Mouse (Mus musculus): ENCODE results near the gene Lcmt2. TPM values are rescaled to one million over a fixed set of nuclear protein-coding genes. Genes with fewer than 3 reads are reported as not detected.
A peak's percentile ranks its signal among the peaks of the same experiment; 100 is the strongest.

Gene Lcmt2
- polyA plus RNA-seq, 1 experiment from 2014 or later: 23.3 TPM

DNA sequence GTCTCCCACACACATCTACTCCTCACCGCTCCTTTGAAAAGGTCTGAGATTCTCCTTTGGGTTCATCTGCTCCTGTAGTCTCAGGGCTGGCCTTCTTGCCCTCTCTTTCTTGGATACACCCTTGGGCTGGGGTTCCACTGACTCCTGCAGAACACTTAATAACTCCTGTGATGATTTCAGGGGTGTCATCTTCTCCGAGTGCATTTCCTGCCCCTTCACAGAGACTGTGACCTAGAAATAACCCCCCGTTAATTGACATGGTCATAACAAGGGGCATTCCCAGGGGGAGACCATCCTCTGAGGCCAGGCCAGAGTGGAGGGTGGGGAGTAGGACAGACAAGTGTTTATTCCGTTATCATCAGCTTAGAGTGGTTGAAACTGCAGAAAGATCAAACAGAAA, 28.7 kb upstream of the Lcmt2 start:
- peaks cover 23% of the 10 kb centered on the region for H3K4me1 ChIP-seq (ENCODE audit: control insufficient read depth, insufficient read depth, low read length)
- no peak overlapping the region for H3K27ac ChIP-seq (replicated peaks; ENCODE audit: low read depth, low read length)
- H3K4me3 ChIP-seq (replicated peaks; ENCODE audit: low read depth, low read length): peak overlapping the region; percentile 83
- no peaks in the 10 kb centered on the region for H3K9me3 ChIP-seq (ENCODE audit: control insufficient read depth, low read length)
- WGBS: 80% methylated on average over 4 of the region's 4 CpGs
- peak overlapping the region; percentile 65; the same call in 1 of the 2 replicates for H3K9ac ChIP-seq (replicated peaks; ENCODE audit: low read length)
- ATAC-seq (ENCODE audit: low FRiP score, low TSS enrichment): no peak
- no peak for DNase-seq
- H3K4me2 ChIP-seq (ENCODE audit: low read length): peak overlapping the region; percentile 74
- no peaks in the 10 kb centered on the region for H3K27me3 ChIP-seq (ENCODE audit: control insufficient read depth, insufficient read depth, low read length)
- peaks cover 29% of the 10 kb centered on the region for H3K36me3 ChIP-seq (ENCODE audit: control insufficient read depth, insufficient read depth, low read length)

DNA sequence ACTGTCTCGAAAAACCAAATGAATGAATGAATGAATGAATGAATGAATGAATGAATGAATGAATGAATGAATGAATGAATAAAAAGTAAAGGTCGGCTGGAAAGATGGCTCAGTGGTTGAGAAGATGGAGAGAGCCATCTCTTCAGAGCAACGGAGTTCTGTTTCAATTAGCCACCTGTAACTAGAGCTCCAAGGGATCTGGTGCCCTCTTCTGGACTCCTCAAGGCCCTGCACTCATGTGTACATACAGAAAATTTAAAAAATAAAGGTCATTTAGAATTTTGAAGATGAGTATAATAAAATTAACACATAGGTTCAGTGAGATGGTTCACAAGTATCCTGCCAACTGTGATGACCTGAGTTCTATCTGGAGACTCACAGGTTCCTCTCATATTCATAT, 12.6 kb upstream of the Lcmt2 start:
- DNase-seq: no peak

GRCm38 (mm10) chr2:121149679-121150078, 9.2 kb upstream of the Lcmt2 start:
- 93% methylated on average over 5 of the region's 5 CpGs for WGBS
- Histone ChIP-seq H3K4me1 (ENCODE audit: control insufficient read depth, insufficient read depth, low read length) (no peaks in the 10 kb centered on the region), H3K36me3 (ENCODE audit: control insufficient read depth, insufficient read depth, low read length) (peaks cover 58% of the 10 kb centered on the region), H3K4me3 (replicated peaks; ENCODE audit: low read depth, low read length) (no peak overlapping the region), H3K4me2 (ENCODE audit: low read length) (no peak overlapping the region), H3K27ac (replicated peaks; ENCODE audit: low read depth, low read length) (no peak overlapping the region), H3K27me3 (ENCODE audit: control insufficient read depth, insufficient read depth, low read length) (no peaks in the 10 kb centered on the region), H3K9me3 (ENCODE audit: control insufficient read depth, low read length) (no peaks in the 10 kb centered on the region), H3K9ac (replicated peaks; ENCODE audit: low read length) (no peak overlapping the region)
- no peak for ATAC-seq (ENCODE audit: low FRiP score, low TSS enrichment)
- DNase-seq: no peak

More for the DNA sequence above, 12.6 kb upstream of the Lcmt2 start:
- no peaks in the 10 kb centered on the region for H3K9me3 ChIP-seq (ENCODE audit: control insufficient read depth, low read length)
- ATAC-seq (ENCODE audit: low FRiP score, low TSS enrichment): no peak
- H3K27me3 ChIP-seq (ENCODE audit: control insufficient read depth, insufficient read depth, low read length): no peaks in the 10 kb centered on the region
- no peak overlapping the region for H3K4me2 ChIP-seq (ENCODE audit: low read length)
- no peak overlapping the region for H3K4me3 ChIP-seq (replicated peaks; ENCODE audit: low read depth, low read length)
- H3K27ac ChIP-seq (replicated peaks; ENCODE audit: low read depth, low read length): no peak overlapping the region
- no peak overlapping the region for H3K9ac ChIP-seq (replicated peaks; ENCODE audit: low read length)
- peaks cover 59% of the 10 kb centered on the region for H3K36me3 ChIP-seq (ENCODE audit: control insufficient read depth, insufficient read depth, low read length)
- 87% methylated on average over 3 of the region's 3 CpGs for WGBS
- H3K4me1 ChIP-seq (ENCODE audit: control insufficient read depth, insufficient read depth, low read length): no peaks in the 10 kb centered on the region

- Histone ChIP-seq H3K4me1 (ENCODE audit: control insufficient read depth, insufficient read depth, low read length) (peaks cover 30% of the 10 kb centered on the region), H3K4me3 (replicated peaks; ENCODE audit: low read depth, low read length) (no peak overlapping the region), H3K36me3 (ENCODE audit: control insufficient read depth, insufficient read depth, low read length) (peaks cover 28% of the 10 kb centered on the region), H3K9me3 (ENCODE audit: control insufficient read depth, low read length) (no peaks in the 10 kb centered on the region), H3K4me2 (ENCODE audit: low read length) (no peak overlapping the region), H3K9ac (replicated peaks; ENCODE audit: low read length) (no peak overlapping the region), H3K27me3 (ENCODE audit: control insufficient read depth, insufficient read depth, low read length) (no peaks in the 10 kb centered on the region), H3K27ac (replicated peaks; ENCODE audit: low read depth, low read length) (no peak overlapping the region)
- ATAC-seq (ENCODE audit: low FRiP score, low TSS enrichment): no peak
- 28% methylated on average over 2 of the region's 2 CpGs for WGBS
- no peak for DNase-seq
These were observed 2.0 kb upstream of the Lcmt2 start for GRCm38 (mm10) chr2:121142415-121142814.

- no peaks in the 10 kb centered on the region for H3K27me3 ChIP-seq (ENCODE audit: control insufficient read depth, insufficient read depth, low read length)
- no peak for DNase-seq
- ATAC-seq (ENCODE audit: low FRiP score, low TSS enrichment): no peak
- H3K9me3 ChIP-seq (ENCODE audit: control insufficient read depth, low read length): no peaks in the 10 kb centered on the region
- H3K9ac ChIP-seq (replicated peaks; ENCODE audit: low read length): peak overlapping the region; percentile 91
- peaks cover 30% of the 10 kb centered on the region for H3K4me1 ChIP-seq (ENCODE audit: control insufficient read depth, insufficient read depth, low read length)
- H3K36me3 ChIP-seq (ENCODE audit: control insufficient read depth, insufficient read depth, low read length): peaks cover 20% of the 10 kb centered on the region
- peak overlapping the region; percentile 91 for H3K4me2 ChIP-seq (ENCODE audit: low read length)
- peak overlapping the region; percentile 98 for H3K27ac ChIP-seq (replicated peaks; ENCODE audit: low read depth, low read length)
- peak overlapping the region; percentile 71 for H3K4me3 ChIP-seq (replicated peaks; ENCODE audit: low read depth, low read length)
- 78% methylated on average over 16 of the region's 16 CpGs for WGBS
These were observed 973 bp upstream of the Lcmt2 start for GRCm38 (mm10) chr2:121141216-121142035.

- Histone ChIP-seq H3K36me3 (ENCODE audit: control insufficient read depth, insufficient read depth, low read length) (0 out of 2 replicates have a peak, but pooled peaks cover 14% of the 10 kb centered on the region), H3K4me3 (replicated peaks; ENCODE audit: low read depth, low read length) (peak overlapping the region; percentile 71), H3K4me2 (ENCODE audit: low read length) (peak overlapping the region; percentile 91), H3K4me1 (ENCODE audit: control insufficient read depth, insufficient read depth, low read length) (peaks cover 30% of the 10 kb centered on the region), H3K9me3 (ENCODE audit: control insufficient read depth, low read length) (no peaks in the 10 kb centered on the region), H3K27me3 (ENCODE audit: control insufficient read depth, insufficient read depth, low read length) (no peaks in the 10 kb centered on the region), H3K9ac (replicated peaks; ENCODE audit: low read length) (peak overlapping the region; percentile 91), H3K27ac (replicated peaks; ENCODE audit: low read depth, low read length) (peak overlapping the region; percentile 98)
- DNase-seq (peak; percentile 64), ATAC-seq (ENCODE audit: low FRiP score, low TSS enrichment) (no peak; the same call in 1 of the 2 replicates)
- WGBS: 44% methylated on average over 29 of the region's 29 CpGs
These were observed 1.0 kb downstream of the Lcmt2 start for GRCm38 (mm10) chr2:121139266-121140017.

GRCm38 (mm10) chr2:121137371-121137770, 3.1 kb downstream of the Lcmt2 start:
- Histone ChIP-seq H3K9me3 (ENCODE audit: control insufficient read depth, low read length) (no peaks in the 10 kb centered on the region), H3K4me2 (ENCODE audit: low read length) (no peak overlapping the region), H3K27me3 (ENCODE audit: control insufficient read depth, insufficient read depth, low read length) (no peaks in the 10 kb centered on the region), H3K36me3 (ENCODE audit: control insufficient read depth, insufficient read depth, low read length) (0 out of 2 replicates have a peak, but pooled peaks cover 6% of the 10 kb centered on the region), H3K9ac (replicated peaks; ENCODE audit: low read length) (no peak overlapping the region), H3K4me3 (replicated peaks; ENCODE audit: low read depth, low read length) (no peak overlapping the region), H3K4me1 (ENCODE audit: control insufficient read depth, insufficient read depth, low read length) (peaks cover 30% of the 10 kb centered on the region), H3K27ac (replicated peaks; ENCODE audit: low read depth, low read length) (no peak overlapping the region)
- DNase-seq (no peak), ATAC-seq (ENCODE audit: low FRiP score, low TSS enrichment) (no peak)
- WGBS: 98% methylated on average over 4 of the region's 4 CpGs

DNA sequence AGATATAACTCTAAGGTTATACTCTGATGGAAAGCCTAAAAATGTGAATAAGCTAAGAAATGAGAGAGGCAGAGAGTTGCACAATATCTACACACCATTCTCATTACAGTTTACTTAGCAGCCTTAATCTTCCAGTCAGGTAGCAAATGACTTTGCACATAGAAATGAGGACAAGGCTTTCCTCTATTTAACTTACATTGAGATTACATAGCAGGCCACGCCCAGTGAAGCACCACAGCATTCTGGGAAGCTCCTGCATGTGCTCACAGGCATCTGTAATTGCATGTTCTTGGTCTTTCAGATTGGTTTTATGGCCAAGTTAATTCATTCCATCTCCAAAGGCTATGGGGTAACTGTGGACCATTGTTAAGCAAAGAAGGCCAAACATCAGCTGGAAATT, 7.6 kb downstream of the Lcmt2 start:
- Histone ChIP-seq H3K4me1 (ENCODE audit: control insufficient read depth, insufficient read depth, low read length) (peaks cover 4% of the 10 kb centered on the region), H3K27me3 (ENCODE audit: control insufficient read depth, insufficient read depth, low read length) (no peaks in the 10 kb centered on the region), H3K9ac (replicated peaks; ENCODE audit: low read length) (no peak overlapping the region), H3K27ac (replicated peaks; ENCODE audit: low read depth, low read length) (no peak overlapping the region), H3K36me3 (ENCODE audit: control insufficient read depth, insufficient read depth, low read length) (0 out of 2 replicates have a peak, but pooled peaks cover 3% of the 10 kb centered on the region), H3K4me3 (replicated peaks; ENCODE audit: low read depth, low read length) (no peak overlapping the region), H3K4me2 (ENCODE audit: low read length) (no peak overlapping the region), H3K9me3 (ENCODE audit: control insufficient read depth, low read length) (no peaks in the 10 kb centered on the region)
- ATAC-seq (ENCODE audit: low FRiP score, low TSS enrichment) (no peak), DNase-seq (no peak)
- 67% methylated on average over 1 of the region's 1 CpGs for WGBS
